Mouse (Mus musculus): ENCODE data around the gene Zfp354c. TPM values are rescaled to one million over a fixed set of nuclear protein-coding genes. Genes with fewer than 3 reads are reported as not detected.
A peak's percentile ranks its signal among the peaks of the same experiment; 100 is the strongest.

The Zfp354c gene
- polyA plus RNA-seq (2012; rRNA removed) = 18.1 and 18.5 TPM in 2 replicates

DNA sequence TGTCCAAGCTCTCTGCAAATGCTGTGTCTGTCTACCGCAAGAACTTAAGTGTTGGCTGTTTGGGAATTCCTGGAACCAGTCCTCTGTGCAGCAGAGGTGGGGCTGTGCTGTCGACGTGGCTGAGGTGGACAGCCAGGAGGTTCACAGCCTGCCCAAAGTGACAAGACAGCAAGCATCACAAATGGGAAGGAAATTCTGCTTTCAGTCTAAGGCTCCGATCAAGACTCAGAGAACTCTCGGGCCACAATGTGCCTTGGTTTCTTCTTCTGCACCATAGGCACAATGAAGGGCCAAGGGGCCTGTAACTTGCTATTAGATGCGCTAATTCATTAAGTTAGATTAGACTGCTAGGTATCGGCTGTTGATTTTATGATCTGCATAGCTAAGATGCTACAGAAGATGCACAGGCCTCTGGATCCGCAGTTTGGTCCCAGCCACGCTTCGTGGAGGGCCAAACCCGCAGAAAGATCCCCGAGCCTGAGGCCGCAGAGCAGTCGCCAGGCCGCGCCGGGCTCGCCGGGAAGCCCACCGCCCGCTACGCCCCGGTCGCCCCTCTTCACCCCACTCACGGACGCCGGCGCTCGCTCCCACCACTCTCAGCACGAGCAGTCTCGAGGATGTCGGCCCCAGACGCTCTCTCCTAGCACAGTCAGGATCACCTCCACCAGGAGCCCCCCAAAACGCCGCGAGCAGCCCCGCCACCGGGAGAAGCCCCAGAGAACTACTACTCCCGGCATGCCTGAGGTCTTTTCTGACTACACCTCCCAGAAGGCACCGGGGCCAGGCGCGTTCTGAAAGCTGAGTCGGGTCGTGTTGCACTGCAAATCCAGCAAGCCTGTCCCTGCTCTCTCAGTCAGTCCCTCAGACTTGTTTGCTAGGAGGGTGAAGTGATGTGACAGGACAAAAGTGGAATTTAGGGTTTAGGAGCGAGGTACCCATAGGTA is at the start of gene Zfp354c:
Zfp354c (minus strand) TSS at position 715 of the 944 bp plus-strand sequence.
- H3K27ac ChIP-seq (ENCODE audit: insufficient read depth, low read length) = peak within 1 kb of the TSS; percentile 3; the same call in 1 of the 2 replicates
- H3K4me1 ChIP-seq (ENCODE audit: control insufficient read depth, insufficient read depth, low read length) = no peaks in the 10 kb centered on the region
- DNase-seq = peak; percentile 88 to 90
- no peaks in the 10 kb centered on the region for H3K27me3 ChIP-seq (ENCODE audit: control insufficient read depth, insufficient read depth, low read length)
- WGBS = under 1% methylated on average over 45 of the region's 45 CpGs
- peak; percentile 92; the same call in 1 of the 2 replicates for TF ChIP-seq POLR2A (IDR thresholded peaks at IDR 0.05; ENCODE audit: borderline replicate concordance, insufficient read depth, low read length)
- no peak for TF ChIP-seq CTCF (IDR thresholded peaks at IDR 0.05; ENCODE audit: borderline replicate concordance, insufficient read depth, low read depth, low read length)
- peak within 1 kb of the TSS; percentile 82 for H3K4me3 ChIP-seq (replicated peaks; ENCODE audit: insufficient read depth, low read depth, low read length)

GRCm38 (mm10) chr11:50850989-50851601 is 23.6 kb upstream of the Zfp354c start:
- no peaks in the 10 kb centered on the region for H3K4me1 ChIP-seq (ENCODE audit: control insufficient read depth, insufficient read depth, low read length)
- peak; percentile 15 to 18 for DNase-seq
- TF ChIP-seq POLR2A (IDR thresholded peaks at IDR 0.05; ENCODE audit: borderline replicate concordance, insufficient read depth, low read length) (no peak), CTCF (IDR thresholded peaks at IDR 0.05; ENCODE audit: borderline replicate concordance, insufficient read depth, low read depth, low read length) (no peak)

DNA sequence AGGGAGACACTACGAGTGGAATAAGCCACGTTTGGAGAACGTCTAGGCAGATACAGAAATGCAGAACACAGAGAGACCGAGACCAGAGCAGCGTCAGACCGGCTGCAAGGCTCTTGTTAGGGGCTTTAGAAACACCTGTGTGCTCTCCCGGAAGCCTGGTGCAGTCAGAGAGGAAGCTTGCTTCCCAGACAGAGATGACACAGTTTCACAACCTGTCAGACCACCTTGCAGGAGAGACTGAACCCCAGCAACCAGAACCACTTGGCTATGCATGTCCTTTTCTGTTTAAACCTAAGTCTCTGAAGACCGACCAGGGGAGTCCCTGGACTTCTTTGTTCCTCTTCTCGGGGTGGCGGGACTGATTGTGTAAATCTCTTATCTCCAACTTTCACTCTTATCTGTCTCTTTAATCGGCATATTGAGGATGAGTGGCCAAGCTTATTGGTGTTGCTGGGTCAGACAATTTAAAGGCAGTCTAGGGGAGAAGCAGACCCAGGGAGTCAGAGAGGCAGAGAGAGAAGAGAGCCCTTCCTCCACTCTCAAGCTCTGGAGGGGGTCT is 22.7 kb upstream of the Zfp354c start, which contains the start of gene Grm6:
Grm6 (plus strand) TSS at position 509 of the 559 bp plus-strand sequence.
- no peaks in the 10 kb centered on the region for H3K4me1 ChIP-seq (ENCODE audit: control insufficient read depth, insufficient read depth, low read length)
- WGBS = 1% methylated on average over 11 of the region's 11 CpGs
- no peak for TF ChIP-seq POLR2A (IDR thresholded peaks at IDR 0.05; ENCODE audit: borderline replicate concordance, insufficient read depth, low read length)
- TF ChIP-seq CTCF (IDR thresholded peaks at IDR 0.05; ENCODE audit: borderline replicate concordance, insufficient read depth, low read depth, low read length) = no peak
- peaks cover 4% of the 10 kb centered on the region; the same call in 1 of the 2 replicates for H3K27me3 ChIP-seq (ENCODE audit: control insufficient read depth, insufficient read depth, low read length)
- DNase-seq = no peak
- H3K4me3 ChIP-seq (replicated peaks; ENCODE audit: insufficient read depth, low read depth, low read length) = peak within 1 kb of the TSS; percentile 11
- H3K27ac ChIP-seq (ENCODE audit: insufficient read depth, low read length) = no peak within 1 kb of the TSS

More at GRCm38 (mm10) chr11:50850989-50851601, 23.6 kb upstream of the Zfp354c start:
- Histone ChIP-seq H3K27ac (ENCODE audit: insufficient read depth, low read length) (no peak overlapping the region), H3K4me3 (replicated peaks; ENCODE audit: insufficient read depth, low read depth, low read length) (peak overlapping the region; percentile 11), H3K27me3 (ENCODE audit: control insufficient read depth, insufficient read depth, low read length) (peaks cover 4% of the 10 kb centered on the region; the same call in 1 of the 2 replicates)
- WGBS = under 1% methylated on average over 72 of the region's 72 CpGs

DNA sequence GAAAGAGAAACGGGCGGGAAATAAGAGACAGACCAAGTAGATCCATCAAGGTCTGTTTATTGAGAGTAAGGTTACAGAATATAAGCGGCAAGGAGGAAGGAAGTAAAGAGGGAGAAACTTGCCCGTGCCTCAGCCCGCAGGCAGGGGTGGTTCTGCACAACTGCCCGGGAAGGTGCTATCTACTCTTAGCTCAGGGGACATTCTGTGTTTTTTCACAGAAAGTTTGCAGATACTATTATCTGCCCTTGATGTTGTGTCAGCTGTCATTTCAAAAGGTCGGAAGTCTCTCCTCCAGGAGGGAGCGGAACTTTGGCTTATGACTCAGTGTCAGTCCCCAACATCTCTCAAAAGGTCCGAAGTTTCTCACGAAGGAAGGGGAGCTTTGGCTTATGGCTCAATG is 21.8 kb upstream of the Zfp354c start:
- TF ChIP-seq CTCF (IDR thresholded peaks at IDR 0.05; ENCODE audit: borderline replicate concordance, insufficient read depth, low read depth, low read length) (no peak), POLR2A (IDR thresholded peaks at IDR 0.05; ENCODE audit: borderline replicate concordance, insufficient read depth, low read length) (no peak)
- Histone ChIP-seq H3K4me1 (ENCODE audit: control insufficient read depth, insufficient read depth, low read length) (no peaks in the 10 kb centered on the region), H3K4me3 (replicated peaks; ENCODE audit: insufficient read depth, low read depth, low read length) (no peak overlapping the region), H3K27me3 (ENCODE audit: control insufficient read depth, insufficient read depth, low read length) (peaks cover 4% of the 10 kb centered on the region; the same call in 1 of the 2 replicates), H3K27ac (ENCODE audit: insufficient read depth, low read length) (no peak overlapping the region)
- DNase-seq = no peak
- 14% methylated on average over 10 of the region's 10 CpGs for WGBS

- TF ChIP-seq POLR2A (IDR thresholded peaks at IDR 0.05; ENCODE audit: borderline replicate concordance, insufficient read depth, low read length) (no peak), CTCF (IDR thresholded peaks at IDR 0.05; ENCODE audit: borderline replicate concordance, insufficient read depth, low read depth, low read length) (no peak)
- Histone ChIP-seq H3K4me1 (ENCODE audit: control insufficient read depth, insufficient read depth, low read length) (no peaks in the 10 kb centered on the region), H3K27me3 (ENCODE audit: control insufficient read depth, insufficient read depth, low read length) (peaks cover 4% of the 10 kb centered on the region; the same call in 1 of the 2 replicates), H3K4me3 (replicated peaks; ENCODE audit: insufficient read depth, low read depth, low read length) (no peak overlapping the region), H3K27ac (ENCODE audit: insufficient read depth, low read length) (no peak overlapping the region)
- WGBS = 39% methylated on average over 3 of the region's 3 CpGs
- no peak for DNase-seq
These were observed 21.1 kb upstream of the Zfp354c start for GRCm38 (mm10) chr11:50848520-50849137.

DNA sequence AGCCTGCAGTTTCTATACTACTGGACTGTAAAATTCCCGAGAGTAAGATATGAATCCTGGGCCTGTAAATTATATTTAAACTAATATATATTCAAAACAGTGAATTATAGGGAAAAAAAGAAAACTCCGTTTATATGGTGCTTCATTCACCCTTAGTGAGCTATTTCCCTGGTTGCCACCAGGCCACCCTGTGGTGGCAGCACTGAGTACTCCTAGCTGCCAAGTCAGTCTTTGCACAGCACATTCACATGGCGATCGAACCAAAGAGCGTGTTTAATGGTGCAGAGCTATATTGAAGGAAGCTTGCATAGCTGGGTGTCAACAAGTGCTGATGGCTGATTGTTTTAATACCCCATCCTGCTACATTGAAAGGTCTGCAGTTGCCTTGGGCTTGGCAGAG is 19.5 kb upstream of the Zfp354c start:
- no peak for TF ChIP-seq POLR2A (IDR thresholded peaks at IDR 0.05; ENCODE audit: borderline replicate concordance, insufficient read depth, low read length)
- peak; percentile 42; the same call in 1 of the 2 replicates for TF ChIP-seq CTCF (IDR thresholded peaks at IDR 0.05; ENCODE audit: borderline replicate concordance, insufficient read depth, low read depth, low read length)
- Histone ChIP-seq H3K27me3 (ENCODE audit: control insufficient read depth, insufficient read depth, low read length) (peaks cover 4% of the 10 kb centered on the region; the same call in 1 of the 2 replicates), H3K4me3 (replicated peaks; ENCODE audit: insufficient read depth, low read depth, low read length) (no peak overlapping the region), H3K27ac (ENCODE audit: insufficient read depth, low read length) (no peak overlapping the region), H3K4me1 (ENCODE audit: control insufficient read depth, insufficient read depth, low read length) (no peaks in the 10 kb centered on the region)
- 46% methylated on average over 5 of the region's 5 CpGs for WGBS
- DNase-seq = no peak

GRCm38 (mm10) chr11:50845951-50846350 is 18.4 kb upstream of the Zfp354c start:
- no peak for DNase-seq
- Histone ChIP-seq H3K27me3 (ENCODE audit: control insufficient read depth, insufficient read depth, low read length) (peaks cover 4% of the 10 kb centered on the region; the same call in 1 of the 2 replicates), H3K4me1 (ENCODE audit: control insufficient read depth, insufficient read depth, low read length) (no peaks in the 10 kb centered on the region), H3K27ac (ENCODE audit: insufficient read depth, low read length) (no peak overlapping the region), H3K4me3 (replicated peaks; ENCODE audit: insufficient read depth, low read depth, low read length) (no peak overlapping the region)
- no peak for TF ChIP-seq POLR2A (IDR thresholded peaks at IDR 0.05; ENCODE audit: borderline replicate concordance, insufficient read depth, low read length)
- no peak for TF ChIP-seq CTCF (IDR thresholded peaks at IDR 0.05; ENCODE audit: borderline replicate concordance, insufficient read depth, low read depth, low read length)
- WGBS = 70% methylated on average over 3 of the region's 3 CpGs
